Mouse (Mus musculus): ENCODE results near the gene Dctn5. TPM values are rescaled to one million over a fixed set of nuclear protein-coding genes. Genes with fewer than 3 reads are reported as not detected.

The Dctn5 gene
- total and polyA plus RNA-seq, 2 experiments: 14.6 to 32.7 TPM

DNA sequence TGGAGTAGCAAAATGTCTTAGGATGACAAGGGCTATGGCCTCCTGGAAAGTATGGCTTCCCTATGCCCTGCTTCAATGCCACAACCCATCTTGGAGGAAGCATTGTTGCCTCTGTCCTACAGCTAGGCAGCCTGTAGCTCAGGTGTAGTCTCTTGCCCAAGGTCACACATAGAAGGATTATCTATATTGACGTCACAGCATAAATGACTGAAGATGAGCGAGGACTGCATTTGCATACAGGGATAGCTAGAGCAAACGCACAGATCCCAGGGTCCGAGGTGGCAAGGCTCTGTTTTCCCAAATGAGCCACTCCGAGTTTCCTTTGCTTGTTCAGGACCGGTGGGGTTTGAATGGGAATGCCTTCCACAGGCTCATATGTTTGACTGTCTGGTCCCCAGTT is 37.9 kb downstream of the Dctn5 start:
- Histone ChIP-seq H3K4me3 (ENCODE audit: insufficient read depth, low read depth, low read length) (no peak overlapping the region), H3K27ac (replicated peaks; ENCODE audit: insufficient read depth, low read depth, low read length) (no peak overlapping the region), H3K36me3 (ENCODE audit: control insufficient read depth, insufficient read depth, low read length) (no peaks in the 10 kb centered on the region), H3K4me1 (ENCODE audit: control insufficient read depth, insufficient read depth, low read length) (no peaks in the 10 kb centered on the region), H3K79me2 (ENCODE audit: control insufficient read depth, insufficient read depth, low read length) (no peaks in the 10 kb centered on the region), H3K27me3 (ENCODE audit: control insufficient read depth, insufficient read depth, low read length) (no peaks in the 10 kb centered on the region), H3K9ac (ENCODE audit: low read depth, low read length) (no peak overlapping the region)
- 90% methylated on average over 6 of the region's 6 CpGs for WGBS
- TF ChIP-seq POLR2A (IDR thresholded peaks at IDR 0.05; ENCODE audit: extremely low read depth, insufficient read depth, low read length) (no peak), CTCF (IDR thresholded peaks at IDR 0.05; ENCODE audit: low read depth, low read length) (no peak)
- no peak for DNase-seq (ENCODE audit: extremely low read depth, low read depth, low spot score)

DNA sequence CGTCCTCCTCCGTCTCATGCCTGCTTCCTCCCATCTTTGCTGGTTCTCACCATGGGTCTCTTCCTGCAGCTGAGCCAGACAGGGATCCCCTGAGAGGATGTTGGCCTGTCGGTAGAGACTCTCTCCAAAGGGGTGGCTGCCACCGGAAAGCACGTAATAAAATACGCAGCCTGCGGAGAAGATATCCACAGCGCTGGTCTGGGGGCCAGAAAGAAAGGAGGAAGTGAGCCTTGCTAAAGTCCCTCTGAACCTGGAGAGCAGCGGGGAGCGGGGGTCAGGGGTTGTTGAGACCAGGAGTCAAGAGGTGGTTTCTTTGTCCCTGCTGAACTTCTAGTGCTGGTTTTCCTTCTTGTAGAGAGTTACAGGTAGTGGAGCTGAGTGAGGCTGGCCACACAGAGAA is 38.8 kb downstream of the Dctn5 start:
- TF ChIP-seq POLR2A (IDR thresholded peaks at IDR 0.05; ENCODE audit: extremely low read depth, insufficient read depth, low read length) (no peak), CTCF (IDR thresholded peaks at IDR 0.05; ENCODE audit: low read depth, low read length) (no peak)
- Histone ChIP-seq H3K36me3 (ENCODE audit: control insufficient read depth, insufficient read depth, low read length) (no peaks in the 10 kb centered on the region), H3K4me3 (ENCODE audit: insufficient read depth, low read depth, low read length) (no peak overlapping the region), H3K9ac (ENCODE audit: low read depth, low read length) (no peak overlapping the region), H3K27me3 (ENCODE audit: control insufficient read depth, insufficient read depth, low read length) (no peaks in the 10 kb centered on the region), H3K79me2 (ENCODE audit: control insufficient read depth, insufficient read depth, low read length) (no peaks in the 10 kb centered on the region), H3K4me1 (ENCODE audit: control insufficient read depth, insufficient read depth, low read length) (no peaks in the 10 kb centered on the region), H3K27ac (replicated peaks; ENCODE audit: insufficient read depth, low read depth, low read length) (no peak overlapping the region)
- 81% methylated on average over 10 of the region's 10 CpGs for whole genome bisulfite sequencing
- no peak for DNase-seq (ENCODE audit: extremely low read depth, low read depth, low spot score)

DNA sequence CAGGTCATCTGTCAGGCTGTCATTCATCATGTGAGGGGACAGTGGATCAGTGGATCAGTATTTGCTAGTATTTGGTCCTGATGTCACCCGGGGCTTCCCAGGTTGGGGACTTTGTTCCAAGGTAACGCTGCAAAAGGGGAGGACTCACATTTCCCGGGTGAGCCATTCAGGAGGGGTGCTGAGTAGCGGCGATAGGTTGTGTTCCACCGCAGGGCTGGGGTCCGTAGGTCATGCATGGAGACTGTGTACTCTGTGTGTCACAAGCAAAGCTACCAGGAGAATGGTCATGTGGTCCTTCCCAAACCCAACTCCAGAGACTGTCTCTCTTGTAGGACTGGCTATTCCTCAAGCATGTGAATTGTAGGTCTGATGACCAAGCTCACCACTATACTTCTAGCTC is 47.9 kb downstream of the Dctn5 start:
- Histone ChIP-seq H3K9ac (ENCODE audit: low read depth, low read length) (no peak overlapping the region), H3K27me3 (ENCODE audit: control insufficient read depth, insufficient read depth, low read length) (no peaks in the 10 kb centered on the region; the same call in 1 of the 2 replicates), H3K4me1 (ENCODE audit: control insufficient read depth, insufficient read depth, low read length) (no peaks in the 10 kb centered on the region), H3K4me3 (ENCODE audit: insufficient read depth, low read depth, low read length) (no peak overlapping the region), H3K79me2 (ENCODE audit: control insufficient read depth, insufficient read depth, low read length) (no peaks in the 10 kb centered on the region), H3K27ac (replicated peaks; ENCODE audit: insufficient read depth, low read depth, low read length) (no peak overlapping the region), H3K36me3 (ENCODE audit: control insufficient read depth, insufficient read depth, low read length) (no peaks in the 10 kb centered on the region)
- WGBS: 50% methylated on average over 7 of the region's 7 CpGs
- no peak for DNase-seq (ENCODE audit: extremely low read depth, low read depth, low spot score)
- TF ChIP-seq CTCF (IDR thresholded peaks at IDR 0.05; ENCODE audit: low read depth, low read length) (no peak), POLR2A (IDR thresholded peaks at IDR 0.05; ENCODE audit: extremely low read depth, insufficient read depth, low read length) (no peak)

DNA sequence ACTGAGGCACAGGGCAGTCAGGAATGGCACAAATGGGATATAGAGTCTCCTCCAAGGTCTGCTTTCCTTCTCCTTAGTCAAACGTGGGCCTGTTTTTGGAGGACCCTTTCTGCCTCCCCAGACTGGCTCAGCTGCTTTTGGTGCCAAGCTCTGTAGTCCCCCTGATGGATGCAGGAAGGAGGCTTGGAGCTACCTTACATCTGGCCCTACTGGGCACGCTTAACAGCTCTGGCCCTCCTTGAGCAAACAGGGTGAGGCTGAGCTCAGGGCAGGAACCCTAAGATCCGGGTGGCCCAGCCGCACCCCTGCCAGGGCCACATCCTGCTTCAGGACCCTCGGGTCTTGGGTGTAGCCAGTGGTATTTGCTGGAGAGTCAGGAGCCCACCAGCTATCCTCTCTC is 51.7 kb downstream of the Dctn5 start:
- 64% methylated on average over 5 of the region's 5 CpGs for WGBS

DNA sequence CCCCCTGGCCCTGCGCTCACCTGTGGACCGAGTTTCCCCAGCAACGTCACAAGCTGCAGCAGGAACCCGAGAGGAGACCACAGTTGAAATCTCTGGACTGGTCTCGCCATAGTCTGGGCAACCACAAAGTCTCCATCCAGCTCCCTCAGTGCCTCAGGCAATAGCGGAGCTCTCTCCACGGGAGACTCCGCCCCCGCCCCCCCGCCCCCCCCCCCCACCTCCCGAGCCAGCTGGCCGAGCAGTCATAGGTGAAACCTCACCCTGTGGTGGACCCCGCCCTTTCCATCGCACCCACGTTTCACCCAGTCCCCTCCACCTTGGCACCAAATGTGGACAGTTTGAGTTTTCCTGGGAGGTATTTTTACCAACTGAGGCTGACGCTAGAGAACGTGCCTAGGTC is 53.2 kb downstream of the Dctn5 start, which contains the start of gene Ern2:
Gene Ern2 (minus strand): TSS at position 165 of the 400 bp plus-strand sequence.
- no peaks in the 10 kb centered on the region for H3K4me1 ChIP-seq (ENCODE audit: control insufficient read depth, insufficient read depth, low read length)
- H3K9ac ChIP-seq (ENCODE audit: low read depth, low read length): no peak within 1 kb of the TSS
- WGBS: 19% methylated on average over 17 of the region's 17 CpGs
- no peak within 1 kb of the TSS for H3K4me3 ChIP-seq (ENCODE audit: insufficient read depth, low read depth, low read length)
- no peaks in the 10 kb centered on the region; the same call in 1 of the 2 replicates for H3K27me3 ChIP-seq (ENCODE audit: control insufficient read depth, insufficient read depth, low read length)
- no peaks in the 10 kb centered on the region for H3K36me3 ChIP-seq (ENCODE audit: control insufficient read depth, insufficient read depth, low read length)
- TF ChIP-seq POLR2A (IDR thresholded peaks at IDR 0.05; ENCODE audit: extremely low read depth, insufficient read depth, low read length) (no peak), CTCF (IDR thresholded peaks at IDR 0.05; ENCODE audit: low read depth, low read length) (no peak)
- DNase-seq (ENCODE audit: extremely low read depth, low read depth, low spot score): no peak
- H3K27ac ChIP-seq (replicated peaks; ENCODE audit: insufficient read depth, low read depth, low read length): no peak within 1 kb of the TSS
- H3K79me2 ChIP-seq (ENCODE audit: control insufficient read depth, insufficient read depth, low read length): no peaks in the 10 kb centered on the region

More for the DNA sequence above, 51.7 kb downstream of the Dctn5 start:
- TF ChIP-seq CTCF (IDR thresholded peaks at IDR 0.05; ENCODE audit: low read depth, low read length) (no peak), POLR2A (IDR thresholded peaks at IDR 0.05; ENCODE audit: extremely low read depth, insufficient read depth, low read length) (no peak)
- H3K79me2 ChIP-seq (ENCODE audit: control insufficient read depth, insufficient read depth, low read length): no peaks in the 10 kb centered on the region
- no peak overlapping the region for H3K4me3 ChIP-seq (ENCODE audit: insufficient read depth, low read depth, low read length)
- H3K4me1 ChIP-seq (ENCODE audit: control insufficient read depth, insufficient read depth, low read length): no peaks in the 10 kb centered on the region
- H3K27me3 ChIP-seq (ENCODE audit: control insufficient read depth, insufficient read depth, low read length): no peaks in the 10 kb centered on the region; the same call in 1 of the 2 replicates
- H3K9ac ChIP-seq (ENCODE audit: low read depth, low read length): no peak overlapping the region
- no peak for DNase-seq (ENCODE audit: extremely low read depth, low read depth, low spot score)
- H3K27ac ChIP-seq (replicated peaks; ENCODE audit: insufficient read depth, low read depth, low read length): no peak overlapping the region
- no peaks in the 10 kb centered on the region for H3K36me3 ChIP-seq (ENCODE audit: control insufficient read depth, insufficient read depth, low read length)

DNA sequence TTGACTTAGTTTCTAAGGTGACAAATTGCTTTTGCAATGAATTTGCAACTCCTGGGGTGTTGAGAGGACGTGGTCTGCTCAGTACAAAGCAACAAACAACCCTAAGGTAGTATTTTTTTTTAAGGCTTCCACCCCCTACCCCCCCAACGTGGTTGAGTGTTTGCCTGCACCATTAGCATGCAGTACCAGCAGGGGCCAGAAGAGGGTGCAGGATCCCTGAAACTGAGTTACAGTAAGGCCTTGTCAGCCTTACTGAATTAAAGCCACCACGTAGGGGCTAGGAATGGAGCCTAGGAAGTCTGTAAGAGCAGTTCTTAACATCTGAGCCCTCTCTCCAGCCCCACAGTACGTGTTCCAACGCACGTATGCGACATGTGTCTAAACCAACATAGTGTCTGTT is 56.6 kb downstream of the Dctn5 start:
- TF ChIP-seq POLR2A (IDR thresholded peaks at IDR 0.05; ENCODE audit: extremely low read depth, insufficient read depth, low read length): no peak
- TF ChIP-seq CTCF (IDR thresholded peaks at IDR 0.05; ENCODE audit: low read depth, low read length): peak; percentile 78
- no peak overlapping the region for H3K27ac ChIP-seq (replicated peaks; ENCODE audit: insufficient read depth, low read depth, low read length)
- no peak overlapping the region for H3K9ac ChIP-seq (ENCODE audit: low read depth, low read length)
- H3K4me3 ChIP-seq (ENCODE audit: insufficient read depth, low read depth, low read length): no peak overlapping the region
- H3K4me1 ChIP-seq (ENCODE audit: control insufficient read depth, insufficient read depth, low read length): no peaks in the 10 kb centered on the region
- H3K27me3 ChIP-seq (ENCODE audit: control insufficient read depth, insufficient read depth, low read length): no peaks in the 10 kb centered on the region; the same call in 1 of the 2 replicates
- H3K36me3 ChIP-seq (ENCODE audit: control insufficient read depth, insufficient read depth, low read length): no peaks in the 10 kb centered on the region
- no peaks in the 10 kb centered on the region for H3K79me2 ChIP-seq (ENCODE audit: control insufficient read depth, insufficient read depth, low read length)
- 45% methylated on average over 7 of the region's 7 CpGs for WGBS
- DNase-seq (ENCODE audit: extremely low read depth, low read depth, low spot score): peak; percentile 15
